Mouse (Mus musculus) CH12.LX (cell line): ENCODE results near the gene Nell1. TPM values are rescaled to one million over a fixed set of nuclear protein-coding genes. Genes with fewer than 3 reads are reported as not detected.

Source experiments
- DNase-seq: peaks from one replicate; pipeline ENCODE4 v3.0.0-alpha.2; 2013; ENCODE audit errors: extremely low read depth
- H3K27ac ChIP-seq: 2 replicates; pipeline ENCODE4 v1.5.1; 2012; ENCODE audit warnings: low read depth, mild to moderate bottlenecking, control low read depth, moderate library complexity; ENCODE audit not compliant: insufficient read depth
- H3K27me3 ChIP-seq: replicated peaks from 2 replicates; pipeline ENCODE3; 2012; ENCODE audit warnings: inconsistent platforms
- H3K36me3 ChIP-seq, 2 experiments: replicated peaks in 1 of 2; 2 replicates each; pipeline versions ENCODE3 to v1.6.1; 2012; ENCODE audit warnings: inconsistent platforms in 1 of 2, low read length in 1 of 2, mild to moderate bottlenecking in 1 of 2, mixed read lengths in 1 of 2, moderate library complexity in 1 of 2; ENCODE audit not compliant: control insufficient read depth in 1 of 2, insufficient read depth in 1 of 2
- H3K4me1 ChIP-seq, 2 experiments: 2 replicates each; pipeline ENCODE4 v1.6.1; 2012; ENCODE audit warnings: inconsistent platforms in 1 of 2, moderate library complexity in 1 of 2; ENCODE audit not compliant: insufficient read depth in 2 of 2, control insufficient read depth in 1 of 2
- H3K4me2 ChIP-seq: 2 replicates; pipeline ENCODE4 v1.6.1; 2012; ENCODE audit warnings: low read depth, mild to moderate bottlenecking, control low read depth; ENCODE audit not compliant: poor library complexity, insufficient read depth, severe bottlenecking
- H3K4me3 ChIP-seq, 3 experiments: fragments of 150-350 bp in 1 of 3; sonication (generic) in 1 of 3; replicated peaks in 1 of 3; 2 replicates each; pipeline versions ENCODE3 to v1.5.1; 2011 to 2012; ENCODE audit warnings: low read depth in 2 of 3, low read length in 2 of 3, mild to moderate bottlenecking in 2 of 3, moderate library complexity in 2 of 3, control low read depth in 1 of 3, improper control_type of control experiment in 1 of 3, inconsistent platforms in 1 of 3, mixed read lengths in 1 of 3; ENCODE audit not compliant: poor library complexity in 1 of 3
- H3K79me2 ChIP-seq: replicated peaks from 2 replicates; pipeline ENCODE4 v1.6.1; 2012; ENCODE audit warnings: mild to moderate bottlenecking, moderate library complexity; ENCODE audit not compliant: control insufficient read depth, poor library complexity, insufficient read depth, severe bottlenecking; ENCODE audit errors: extremely low read depth
- H3K9ac ChIP-seq: 2 replicates; pipeline ENCODE4 v1.6.1; 2012; ENCODE audit warnings: low read depth, mild to moderate bottlenecking, control low read depth, moderate library complexity; ENCODE audit not compliant: insufficient read depth
- H3K9me3 ChIP-seq: replicated peaks from 2 replicates; pipeline ENCODE3; 2012; ENCODE audit warnings: low read length, inconsistent platforms, mixed read lengths
- BHLHE40 ChIP-seq: IDR thresholded peaks from 2 replicates; pipeline ENCODE4 v1.6.1; 2011; ENCODE audit warnings: mild to moderate bottlenecking, low read depth, low read length, improper control_type of control experiment
- CHD1 ChIP-seq: IDR thresholded peaks from 2 replicates; pipeline ENCODE4 v1.6.1; 2012; ENCODE audit warnings: low read depth, low read length, improper control_type of control experiment, inconsistent platforms
- CTCF ChIP-seq, 2 experiments: IDR thresholded peaks in 1 of 2; conservative IDR thresholded peaks in 1 of 2; 2 replicates each; pipeline ENCODE4 v1.5.1; 2011 to 2012; ENCODE audit warnings: low read depth in 2 of 2, low read length in 2 of 2, improper control_type of control experiment in 1 of 2, inconsistent platforms in 1 of 2, mild to moderate bottlenecking in 1 of 2, moderate library complexity in 1 of 2
- E2F4 ChIP-seq: IDR thresholded peaks from 2 replicates; pipeline ENCODE4 v1.6.1; 2011; ENCODE audit warnings: low read depth, low read length, improper control_type of control experiment; ENCODE audit not compliant: insufficient replicate concordance
- GABPA ChIP-seq: IDR thresholded peaks from 2 replicates; pipeline ENCODE4 v1.6.1; 2012; ENCODE audit warnings: low read depth, low read length, improper control_type of control experiment, inconsistent platforms; ENCODE audit not compliant: insufficient replicate concordance
- IRF4 ChIP-seq: IDR thresholded peaks from 2 replicates; pipeline ENCODE4 v1.6.1; 2014; ENCODE audit warnings: low read depth, mild to moderate bottlenecking, inconsistent platforms, low read length, improper control_type of control experiment
- MAZ ChIP-seq: IDR thresholded peaks from 2 replicates; pipeline ENCODE4 v1.6.1; 2012; ENCODE audit warnings: low read depth, mild to moderate bottlenecking, inconsistent platforms, low read length, improper control_type of control experiment, moderate library complexity
- MEF2A ChIP-seq: IDR thresholded peaks from 2 replicates; pipeline ENCODE4 v1.6.1; 2014; ENCODE audit warnings: low read depth, mild to moderate bottlenecking, inconsistent platforms, low read length, improper control_type of control experiment, borderline replicate concordance
- NELFE ChIP-seq: IDR thresholded peaks from 2 replicates; pipeline ENCODE4 v1.6.1; 2011; ENCODE audit warnings: low read depth, low read length, improper control_type of control experiment
- PAX5 ChIP-seq: IDR thresholded peaks from 2 replicates; pipeline ENCODE4 v1.6.1; 2012; ENCODE audit warnings: low read length, inconsistent platforms, mixed read lengths
- RCOR1 ChIP-seq: conservative IDR thresholded peaks from 2 replicates; pipeline ENCODE4 v1.6.1; 2012; ENCODE audit warnings: low read depth, mild to moderate bottlenecking, inconsistent platforms, low read length, improper control_type of control experiment
- UBTF ChIP-seq: IDR thresholded peaks from 2 replicates; pipeline ENCODE4 v1.6.1; 2012; ENCODE audit warnings: low read depth, mild to moderate bottlenecking, inconsistent platforms, low read length, improper control_type of control experiment, moderate library complexity
- USF1 ChIP-seq: IDR thresholded peaks from 2 replicates; pipeline ENCODE4 v1.6.1; 2014; ENCODE audit warnings: low read depth, mild to moderate bottlenecking, inconsistent platforms, low read length, improper control_type of control experiment
- ZKSCAN1 ChIP-seq: IDR thresholded peaks from 2 replicates; pipeline ENCODE4 v1.6.1; 2012; ENCODE audit warnings: low read depth, inconsistent platforms, low read length, improper control_type of control experiment, borderline replicate concordance
- ZNF384 ChIP-seq: IDR thresholded peaks from 2 replicates; pipeline ENCODE4 v1.6.1; 2012; ENCODE audit warnings: low read depth, low read length, improper control_type of control experiment, inconsistent platforms
- dilution Hi-C: fragments of 300-500 bp; cut with MboI; formaldehyde crosslinking; loops from 2 replicates; pipeline ENCODE4 v1.14.3; 2020; ENCODE audit warnings: low sequenced_read_pairs; ENCODE audit not compliant: extremely low pct_unique_long_range_greater_than_20kb, extremely low pct_ligation_motif_present
- in situ Hi-C: fragments of 300-500 bp; cut with MboI; formaldehyde crosslinking; loops from 3 replicates; pipeline ENCODE4 v1.14.3; 2019; ENCODE audit warnings: low sequenced_read_pairs, low pct_ligation_motif_present, low pct_unique_long_range_greater_than_20kb, mixed read lengths
- polyA plus RNA-seq: library from polyadenylated mRNA; unstranded; fragments of >175 nt; gene quantifications from 2 replicates; pipeline ENCODE4 v1.2.1, GENCODE M21; 2012; ENCODE audit warnings: low read depth; ENCODE audit not compliant: insufficient read length
- total RNA-seq, 2 experiments: library from RNA; depleted of rRNA; stranded (reverse); fragments of 300-350 nt in 1 of 2; fragments of >200 nt in 1 of 2; gene quantifications; 2 replicates each; pipeline ENCODE4 v1.2.3; 2012 to 2014

The Nell1 gene
- total and polyA plus RNA-seq, 3 experiments: not detected

- in situ Hi-C loops: no loop called here
- Histone ChIP-seq H3K4me3 (no peak overlapping the region), H3K4me1 (no peaks in the 10 kb centered on the region), H3K27ac (no peak overlapping the region), H3K4me2 (no peak overlapping the region), H3K36me3 (no peaks in the 10 kb centered on the region), H3K9me3 (no peaks in the 10 kb centered on the region), H3K9ac (no peak overlapping the region), H3K27me3 (peaks cover 59% of the 10 kb centered on the region), H3K79me2 (no peaks in the 10 kb centered on the region)
- dilution Hi-C loops: no loop called here
- no peak for DNase-seq
- TF ChIP-seq USF1 (no peak), IRF4 (no peak), UBTF (no peak), GABPA (no peak), ZKSCAN1 (no peak), E2F4 (no peak), BHLHE40 (no peak), MEF2A (no peak), ZNF384 (no peak), PAX5 (no peak), CTCF (conservative IDR thresholded peaks at IDR 0.05 in 1 of 2, IDR thresholded peaks at IDR 0.05 in 1 of 2; ENCODE audit: low read depth in 2 of 2, low read length in 2 of 2) (no peak), CHD1 (no peak)
Observed at GRCm38 (mm10) chr7:49942490-49942889, 32.2 kb upstream of the Nell1 start.

GRCm38 (mm10) chr7:49946691-49947090 lies 28.0 kb upstream of the Nell1 start:
- Histone ChIP-seq H3K9ac (no peak overlapping the region), H3K36me3 (no peaks in the 10 kb centered on the region), H3K4me3 (no peak overlapping the region), H3K4me1 (no peaks in the 10 kb centered on the region), H3K9me3 (no peaks in the 10 kb centered on the region), H3K4me2 (no peak overlapping the region), H3K27ac (no peak overlapping the region), H3K27me3 (peaks cover 77% of the 10 kb centered on the region), H3K79me2 (no peaks in the 10 kb centered on the region)
- in situ Hi-C loops: no loop called here
- dilution Hi-C loops: no loop called here
- TF ChIP-seq MAZ: no peak
- TF ChIP-seq MEF2A: no peak
- no peak for TF ChIP-seq USF1
- TF ChIP-seq CTCF (conservative IDR thresholded peaks at IDR 0.05 in 1 of 2, IDR thresholded peaks at IDR 0.05 in 1 of 2; ENCODE audit: low read depth in 2 of 2, low read length in 2 of 2): no peak
- no peak for TF ChIP-seq RCOR1
- TF ChIP-seq NELFE: no peak
- no peak for TF ChIP-seq GABPA
- DNase-seq: no peak
